Mouse (Mus musculus) megakaryocyte, embryonic 14.5 days (primary cell): ENCODE measurements around the gene Guf1. TPM values are rescaled to one million over a fixed set of nuclear protein-coding genes. Genes with fewer than 3 reads are reported as not detected.

Source experiments
- H3K27me3 ChIP-seq: replicated peaks from 2 replicates; pipeline ENCODE3; 2012; ENCODE audit warnings: inconsistent platforms
- H3K36me3 ChIP-seq: replicated peaks from 2 replicates; pipeline ENCODE3; 2012; ENCODE audit warnings: low read length, inconsistent platforms, mixed read lengths
- H3K4me1 ChIP-seq: 2 replicates; pipeline ENCODE4 v1.6.1; 2012; ENCODE audit warnings: inconsistent platforms
- H3K4me3 ChIP-seq: replicated peaks from 2 replicates; pipeline ENCODE3; 2012; ENCODE audit warnings: moderate library complexity, mild to moderate bottlenecking, inconsistent platforms
- H3K9me3 ChIP-seq: 2 replicates; pipeline ENCODE4 v1.6.1; 2012; ENCODE audit warnings: inconsistent platforms
- FLI1 ChIP-seq: IDR thresholded peaks from 2 replicates; pipeline ENCODE4 v1.6.1; 2012; ENCODE audit warnings: low read length, inconsistent platforms, mixed read lengths
- GATA1 ChIP-seq: IDR thresholded peaks from 3 replicates; pipeline ENCODE4 v1.6.1; 2012; ENCODE audit warnings: mixed read lengths, low read length, inconsistent platforms, borderline replicate concordance
- polyA plus RNA-seq: library from polyadenylated mRNA; stranded (reverse); fragments of >175 nt; gene quantifications from 2 replicates; pipeline ENCODE4 v1.2.3, GENCODE M21; 2012; ENCODE audit warnings: low replicate concordance; ENCODE audit not compliant: insufficient read depth

The Guf1 gene
- 1.6 and 2.8 TPM in 2 replicates for polyA plus RNA-seq

GRCm38 (mm10) chr5:69556628-69557403 is at the start of gene Guf1:
Guf1 (plus strand) TSS chr5:69556923.
- Histone ChIP-seq H3K4me1 (peaks cover 9% of the 10 kb centered on the region; the same call in 1 of the 2 replicates), H3K36me3 (peaks cover 32% of the 10 kb centered on the region), H3K9me3 (no peaks in the 10 kb centered on the region; the same call in 1 of the 2 replicates), H3K27me3 (no peaks in the 10 kb centered on the region), H3K4me3 (peak within 1 kb of the TSS; percentile 94)
- TF ChIP-seq GATA1 (no peak), FLI1 (no peak)

DNA sequence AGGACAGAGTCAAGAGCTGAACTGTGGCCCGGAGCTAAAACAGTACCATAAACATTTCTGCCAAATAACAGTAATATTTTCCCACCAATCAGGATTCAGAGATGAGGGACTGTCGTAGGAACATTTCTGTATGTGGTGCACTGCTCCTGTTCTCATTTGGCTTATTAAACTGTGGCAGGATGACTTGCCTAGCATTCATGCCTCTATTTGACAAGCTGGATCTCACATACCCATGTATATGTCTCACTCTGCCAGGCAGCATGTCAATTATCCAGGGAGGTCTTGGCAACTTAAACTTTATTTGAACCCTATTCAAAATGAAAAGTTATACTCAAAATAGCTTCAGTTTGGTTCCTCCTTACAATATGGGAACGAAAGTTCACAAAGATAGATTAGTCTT is 49.7 kb upstream of the Guf1 start:
- Histone ChIP-seq H3K27me3 (no peaks in the 10 kb centered on the region), H3K36me3 (no peaks in the 10 kb centered on the region), H3K4me3 (no peak overlapping the region), H3K4me1 (no peaks in the 10 kb centered on the region), H3K9me3 (no peaks in the 10 kb centered on the region)
- no peak for TF ChIP-seq FLI1
- TF ChIP-seq GATA1 = no peak

DNA sequence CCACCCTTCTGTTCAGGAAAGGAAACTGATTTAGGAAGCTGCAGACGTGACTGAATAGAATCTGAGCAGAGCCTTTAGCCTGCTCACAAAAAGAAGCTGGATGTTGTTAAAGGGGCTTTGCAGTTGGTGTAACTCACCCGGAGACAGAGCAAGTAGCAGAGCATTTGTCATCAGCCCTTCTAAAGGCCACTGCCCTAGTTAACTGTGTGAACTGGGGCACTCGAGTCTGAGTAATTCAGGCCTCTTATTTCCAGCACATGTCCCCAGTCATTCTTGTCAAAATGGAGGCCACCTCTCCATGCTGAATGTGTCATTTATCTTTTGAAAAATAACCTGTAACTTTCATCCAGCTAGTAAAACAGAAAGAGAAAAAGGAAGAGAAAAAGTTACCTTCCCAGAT is 45.1 kb upstream of the Guf1 start:
- no peaks in the 10 kb centered on the region for H3K36me3 ChIP-seq
- H3K27me3 ChIP-seq = no peaks in the 10 kb centered on the region
- TF ChIP-seq GATA1 (no peak), FLI1 (no peak)
- H3K4me3 ChIP-seq = no peak overlapping the region
- no peaks in the 10 kb centered on the region for H3K4me1 ChIP-seq
- H3K9me3 ChIP-seq = 0 out of 2 replicates have a peak, but pooled peaks cover 3% of the 10 kb centered on the region

- Histone ChIP-seq H3K4me1 (no peaks in the 10 kb centered on the region), H3K27me3 (no peaks in the 10 kb centered on the region), H3K36me3 (no peaks in the 10 kb centered on the region), H3K9me3 (0 out of 2 replicates have a peak, but pooled peaks cover 3% of the 10 kb centered on the region), H3K4me3 (no peak overlapping the region)
- TF ChIP-seq FLI1 = no peak
- TF ChIP-seq GATA1 = no peak
Observed at GRCm38 (mm10) chr5:69512203-69512602, 44.5 kb upstream of the Guf1 start.

- no peaks in the 10 kb centered on the region for H3K9me3 ChIP-seq
- TF ChIP-seq FLI1 = no peak
- H3K4me1 ChIP-seq = peaks cover 4% of the 10 kb centered on the region
- no peaks in the 10 kb centered on the region for H3K27me3 ChIP-seq
- no peaks in the 10 kb centered on the region for H3K36me3 ChIP-seq
- no peak overlapping the region for H3K4me3 ChIP-seq
Observed at GRCm38 (mm10) chr5:69520661-69521278, 36.0 kb upstream of the Guf1 start.

GRCm38 (mm10) chr5:69522064-69522463 is 34.7 kb upstream of the Guf1 start:
- H3K4me1 ChIP-seq = peaks cover 4% of the 10 kb centered on the region
- H3K27me3 ChIP-seq = no peaks in the 10 kb centered on the region
- no peaks in the 10 kb centered on the region for H3K36me3 ChIP-seq
- peak overlapping the region; percentile 87 for H3K4me3 ChIP-seq
- H3K9me3 ChIP-seq = no peaks in the 10 kb centered on the region
- no peak for TF ChIP-seq FLI1
- no peak for TF ChIP-seq GATA1

- peaks cover 4% of the 10 kb centered on the region for H3K4me1 ChIP-seq
- TF ChIP-seq GATA1 = no peak
- no peak for TF ChIP-seq FLI1
- H3K4me3 ChIP-seq = no peak overlapping the region
- H3K9me3 ChIP-seq = no peaks in the 10 kb centered on the region
- H3K27me3 ChIP-seq = no peaks in the 10 kb centered on the region
- H3K36me3 ChIP-seq = no peaks in the 10 kb centered on the region
Observed at GRCm38 (mm10) chr5:69523944-69524343, 32.8 kb upstream of the Guf1 start.

DNA sequence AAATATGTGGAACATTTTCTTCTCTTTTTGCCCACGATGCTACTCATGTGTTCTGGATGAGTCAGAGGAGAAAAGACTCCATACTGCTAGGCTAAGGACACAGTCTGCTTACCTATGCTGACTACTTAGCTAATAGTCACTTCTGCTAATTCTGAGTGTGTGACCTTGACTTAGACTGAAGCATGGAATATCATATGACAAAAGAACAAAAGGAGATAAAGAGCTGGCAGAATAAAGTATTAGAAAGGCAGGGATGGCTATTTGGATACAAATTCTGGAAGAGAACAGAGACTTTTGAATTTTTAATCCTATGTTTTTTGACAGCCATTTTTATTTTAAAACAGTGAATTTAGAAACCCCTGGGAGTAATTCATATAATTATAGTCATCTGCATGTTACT is 15.0 kb upstream of the Guf1 start:
- Histone ChIP-seq H3K36me3 (no peaks in the 10 kb centered on the region), H3K27me3 (no peaks in the 10 kb centered on the region), H3K4me3 (no peak overlapping the region), H3K9me3 (no peaks in the 10 kb centered on the region), H3K4me1 (peaks cover 12% of the 10 kb centered on the region)
- TF ChIP-seq FLI1 (no peak), GATA1 (no peak)

GRCm38 (mm10) chr5:69542489-69542888 is 14.2 kb upstream of the Guf1 start, which contains the start of gene Yipf7:
Yipf7 (minus strand) TSS chr5:69542648.
- H3K4me1 ChIP-seq = peaks cover 12% of the 10 kb centered on the region
- no peaks in the 10 kb centered on the region for H3K27me3 ChIP-seq
- no peak within 1 kb of the TSS for H3K4me3 ChIP-seq
- H3K36me3 ChIP-seq = no peaks in the 10 kb centered on the region
- no peaks in the 10 kb centered on the region for H3K9me3 ChIP-seq
- TF ChIP-seq FLI1 (no peak), GATA1 (no peak)

- Histone ChIP-seq H3K27me3 (no peaks in the 10 kb centered on the region), H3K4me3 (peak overlapping the region; percentile 94), H3K4me1 (peaks cover 9% of the 10 kb centered on the region; the same call in 1 of the 2 replicates), H3K36me3 (peaks cover 37% of the 10 kb centered on the region), H3K9me3 (no peaks in the 10 kb centered on the region; the same call in 1 of the 2 replicates)
- TF ChIP-seq GATA1 (no peak), FLI1 (no peak)
Observed at GRCm38 (mm10) chr5:69557404-69557935, 747 bp downstream of the Guf1 start.
